Mouse (Mus musculus): ENCODE data around the gene Adamts13. TPM values are rescaled to one million over a fixed set of nuclear protein-coding genes. Genes with fewer than 3 reads are reported as not detected.
A peak's percentile ranks its signal among the peaks of the same experiment; 100 is the strongest.

Gene Adamts13
- polyA plus RNA-seq, 1 experiment: not detected

- TF ChIP-seq FLI1 (IDR thresholded peaks at IDR 0.05; ENCODE audit: low read length) (no peak), GATA1 (IDR thresholded peaks at IDR 0.05; ENCODE audit: borderline replicate concordance, low read length) (no peak)
- peaks cover 21% of the 10 kb centered on the region for H3K27me3 ChIP-seq (replicated peaks)
- peaks cover 41% of the 10 kb centered on the region for H3K4me1 ChIP-seq
- peaks cover 9% of the 10 kb centered on the region for H3K36me3 ChIP-seq (replicated peaks; ENCODE audit: low read length)
- H3K9me3 ChIP-seq: no peaks in the 10 kb centered on the region
- H3K4me3 ChIP-seq (replicated peaks): no peak overlapping the region
Measured at GRCm38 (mm10) chr2:27007701-27008100, 34.5 kb downstream of the Adamts13 start.

GRCm38 (mm10) chr2:27009714-27010244 lies 36.6 kb downstream of the Adamts13 start, which contains the start of gene Cacfd1:
TSS of gene Cacfd1 (plus strand) at chr2:27009926.
- H3K4me1 ChIP-seq: peaks cover 41% of the 10 kb centered on the region
- peaks cover 26% of the 10 kb centered on the region for H3K36me3 ChIP-seq (replicated peaks; ENCODE audit: low read length)
- peak within 1 kb of the TSS; percentile 98 for H3K4me3 ChIP-seq (replicated peaks)
- H3K27me3 ChIP-seq (replicated peaks): peaks cover 16% of the 10 kb centered on the region
- no peak for TF ChIP-seq GATA1 (IDR thresholded peaks at IDR 0.05; ENCODE audit: borderline replicate concordance, low read length)
- TF ChIP-seq FLI1 (IDR thresholded peaks at IDR 0.05; ENCODE audit: low read length): no peak
- no peaks in the 10 kb centered on the region for H3K9me3 ChIP-seq

DNA sequence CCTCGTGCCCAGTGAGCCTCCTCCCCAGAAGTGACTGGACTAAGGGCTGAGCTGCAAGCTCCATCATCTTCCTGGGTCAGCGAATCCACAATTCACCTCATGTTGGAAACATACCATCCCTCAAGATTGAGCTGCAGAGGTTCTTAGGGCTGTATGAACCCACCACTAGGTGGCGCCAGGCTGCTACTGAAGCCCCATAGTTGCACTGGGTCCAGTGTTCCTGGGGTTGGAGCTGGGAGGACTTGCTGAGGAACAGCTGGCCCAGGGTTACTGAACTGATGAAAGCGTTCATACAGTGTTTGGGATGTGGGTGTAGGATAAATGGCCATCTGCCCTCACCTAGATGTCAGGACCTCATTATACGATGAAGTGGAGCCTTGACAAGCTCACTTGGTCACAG lies 44.6 kb downstream of the Adamts13 start:
- peaks cover 4% of the 10 kb centered on the region; the same call in 1 of the 2 replicates for H3K4me1 ChIP-seq
- no peak overlapping the region for H3K4me3 ChIP-seq (replicated peaks)
- no peaks in the 10 kb centered on the region for H3K9me3 ChIP-seq
- no peak for TF ChIP-seq GATA1 (IDR thresholded peaks at IDR 0.05; ENCODE audit: borderline replicate concordance, low read length)
- no peak for TF ChIP-seq FLI1 (IDR thresholded peaks at IDR 0.05; ENCODE audit: low read length)
- no peaks in the 10 kb centered on the region for H3K27me3 ChIP-seq (replicated peaks)
- peaks cover 94% of the 10 kb centered on the region for H3K36me3 ChIP-seq (replicated peaks; ENCODE audit: low read length)

DNA sequence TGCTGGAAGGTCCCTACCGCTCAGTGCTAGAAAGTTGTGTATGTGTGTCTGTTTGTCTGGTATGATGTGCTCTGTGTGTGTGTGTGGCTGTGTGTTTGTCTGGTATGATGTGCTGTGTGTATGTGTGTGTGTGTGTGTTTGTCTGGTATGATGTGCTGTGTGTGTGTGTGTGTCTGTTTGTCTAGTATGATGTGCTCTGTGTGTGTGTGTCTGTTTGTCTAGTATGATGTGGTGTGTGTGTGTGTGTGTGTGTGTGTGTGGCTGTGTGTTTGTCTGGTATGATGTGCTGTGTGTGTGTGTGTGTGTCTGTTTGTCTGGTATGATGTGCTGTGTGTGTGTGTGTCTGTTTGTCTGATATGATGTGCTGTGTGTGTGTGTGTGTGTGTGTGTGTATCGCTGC lies 46.3 kb downstream of the Adamts13 start:
- no peaks in the 10 kb centered on the region for H3K9me3 ChIP-seq
- H3K4me3 ChIP-seq (replicated peaks): no peak overlapping the region
- peaks cover 10% of the 10 kb centered on the region; the same call in 1 of the 2 replicates for H3K4me1 ChIP-seq
- H3K36me3 ChIP-seq (replicated peaks; ENCODE audit: low read length): peaks cover 92% of the 10 kb centered on the region
- H3K27me3 ChIP-seq (replicated peaks): peaks cover 5% of the 10 kb centered on the region
- no peak for TF ChIP-seq GATA1 (IDR thresholded peaks at IDR 0.05; ENCODE audit: borderline replicate concordance, low read length)
- no peak for TF ChIP-seq FLI1 (IDR thresholded peaks at IDR 0.05; ENCODE audit: low read length)

- TF ChIP-seq GATA1 (IDR thresholded peaks at IDR 0.05; ENCODE audit: borderline replicate concordance, low read length): no peak
- no peak for TF ChIP-seq FLI1 (IDR thresholded peaks at IDR 0.05; ENCODE audit: low read length)
- H3K27me3 ChIP-seq (replicated peaks): peaks cover 13% of the 10 kb centered on the region
- peaks cover 80% of the 10 kb centered on the region for H3K36me3 ChIP-seq (replicated peaks; ENCODE audit: low read length)
Measured at GRCm38 (mm10) chr2:27021103-27021502, 47.9 kb downstream of the Adamts13 start.

GRCm38 (mm10) chr2:27022612-27023011 lies 49.4 kb downstream of the Adamts13 start:
- H3K9me3 ChIP-seq: no peaks in the 10 kb centered on the region

More at GRCm38 (mm10) chr2:27021103-27021502, 47.9 kb downstream of the Adamts13 start:
- H3K4me3 ChIP-seq (replicated peaks): no peak overlapping the region
- H3K4me1 ChIP-seq: peaks cover 26% of the 10 kb centered on the region
- H3K9me3 ChIP-seq: no peaks in the 10 kb centered on the region

GRCm38 (mm10) chr2:27024136-27024535 lies 50.9 kb downstream of the Adamts13 start:
- Histone ChIP-seq H3K4me3 (replicated peaks) (no peak overlapping the region), H3K9me3 (no peaks in the 10 kb centered on the region), H3K36me3 (replicated peaks; ENCODE audit: low read length) (peaks cover 50% of the 10 kb centered on the region), H3K27me3 (replicated peaks) (peaks cover 13% of the 10 kb centered on the region), H3K4me1 (peaks cover 51% of the 10 kb centered on the region)
- no peak for TF ChIP-seq FLI1 (IDR thresholded peaks at IDR 0.05; ENCODE audit: low read length)

More at GRCm38 (mm10) chr2:27022612-27023011, 49.4 kb downstream of the Adamts13 start:
- peaks cover 65% of the 10 kb centered on the region for H3K36me3 ChIP-seq (replicated peaks; ENCODE audit: low read length)
- H3K4me1 ChIP-seq: peaks cover 39% of the 10 kb centered on the region
- H3K27me3 ChIP-seq (replicated peaks): peaks cover 13% of the 10 kb centered on the region
- TF ChIP-seq FLI1 (IDR thresholded peaks at IDR 0.05; ENCODE audit: low read length) (no peak), GATA1 (IDR thresholded peaks at IDR 0.05; ENCODE audit: borderline replicate concordance, low read length) (no peak)
- H3K4me3 ChIP-seq (replicated peaks): no peak overlapping the region

- Histone ChIP-seq H3K4me1 (peaks cover 58% of the 10 kb centered on the region), H3K9me3 (no peaks in the 10 kb centered on the region), H3K36me3 (replicated peaks; ENCODE audit: low read length) (peaks cover 39% of the 10 kb centered on the region), H3K27me3 (replicated peaks) (peaks cover 13% of the 10 kb centered on the region), H3K4me3 (replicated peaks) (no peak overlapping the region)
- no peak for TF ChIP-seq FLI1 (IDR thresholded peaks at IDR 0.05; ENCODE audit: low read length)
- no peak for TF ChIP-seq GATA1 (IDR thresholded peaks at IDR 0.05; ENCODE audit: borderline replicate concordance, low read length)
Measured at GRCm38 (mm10) chr2:27025545-27025944, 52.3 kb downstream of the Adamts13 start.

- no peak for TF ChIP-seq GATA1 (IDR thresholded peaks at IDR 0.05; ENCODE audit: borderline replicate concordance, low read length)
- no peak for TF ChIP-seq FLI1 (IDR thresholded peaks at IDR 0.05; ENCODE audit: low read length)
- Histone ChIP-seq H3K4me1 (peaks cover 60% of the 10 kb centered on the region), H3K27me3 (replicated peaks) (peaks cover 13% of the 10 kb centered on the region), H3K4me3 (replicated peaks) (no peak overlapping the region), H3K9me3 (no peaks in the 10 kb centered on the region), H3K36me3 (replicated peaks; ENCODE audit: low read length) (peaks cover 31% of the 10 kb centered on the region)
Measured at GRCm38 (mm10) chr2:27026332-27026731, 53.1 kb downstream of the Adamts13 start.

DNA sequence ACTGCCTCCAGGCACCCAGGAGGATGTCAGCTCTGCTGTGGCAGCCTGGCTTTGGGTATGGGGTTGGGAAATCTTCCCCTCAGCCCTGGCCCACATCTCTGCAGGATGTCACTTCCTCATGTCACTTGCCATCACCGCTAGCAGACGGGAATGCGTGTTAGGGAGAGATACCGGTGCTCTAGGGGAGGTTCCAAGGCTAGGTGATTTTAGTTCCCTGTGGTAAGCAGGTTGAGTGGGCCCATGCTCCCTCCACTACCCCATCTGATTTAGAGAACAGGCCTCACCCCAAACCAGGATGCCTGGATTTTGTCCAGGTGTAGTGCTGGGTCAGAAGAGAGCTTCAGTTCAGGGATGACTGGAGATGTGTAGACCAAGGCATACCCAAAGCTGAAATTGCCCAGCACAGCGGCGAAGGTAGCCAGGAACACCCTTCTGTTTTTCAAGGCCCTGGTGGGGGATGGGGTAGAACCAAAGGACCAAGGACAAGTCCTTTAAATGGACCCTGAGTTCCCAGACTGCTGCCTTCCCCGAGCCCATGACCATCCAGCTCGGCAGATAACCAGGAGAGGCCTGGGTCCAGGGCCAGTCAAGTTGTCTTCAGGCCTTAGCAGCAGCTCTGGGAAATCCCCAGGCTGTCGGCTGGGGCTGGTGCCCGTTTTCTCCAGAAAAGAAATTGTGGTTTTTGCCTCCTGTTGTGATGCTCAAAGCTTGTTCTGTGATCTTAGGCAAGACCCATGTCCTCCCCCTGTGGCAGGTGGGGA lies 53.8 kb downstream of the Adamts13 start:
- peaks cover 13% of the 10 kb centered on the region for H3K27me3 ChIP-seq (replicated peaks)
- peak overlapping the region; percentile 89 for H3K4me3 ChIP-seq (replicated peaks)

More for the DNA sequence above, 53.8 kb downstream of the Adamts13 start:
- Histone ChIP-seq H3K9me3 (no peaks in the 10 kb centered on the region), H3K36me3 (replicated peaks; ENCODE audit: low read length) (peaks cover 24% of the 10 kb centered on the region), H3K4me1 (peaks cover 63% of the 10 kb centered on the region)
- TF ChIP-seq FLI1 (IDR thresholded peaks at IDR 0.05; ENCODE audit: low read length) (no peak), GATA1 (IDR thresholded peaks at IDR 0.05; ENCODE audit: borderline replicate concordance, low read length) (no peak)
